Mouse (Mus musculus): ENCODE data around the gene Crbn.

Gene Crbn

DNA sequence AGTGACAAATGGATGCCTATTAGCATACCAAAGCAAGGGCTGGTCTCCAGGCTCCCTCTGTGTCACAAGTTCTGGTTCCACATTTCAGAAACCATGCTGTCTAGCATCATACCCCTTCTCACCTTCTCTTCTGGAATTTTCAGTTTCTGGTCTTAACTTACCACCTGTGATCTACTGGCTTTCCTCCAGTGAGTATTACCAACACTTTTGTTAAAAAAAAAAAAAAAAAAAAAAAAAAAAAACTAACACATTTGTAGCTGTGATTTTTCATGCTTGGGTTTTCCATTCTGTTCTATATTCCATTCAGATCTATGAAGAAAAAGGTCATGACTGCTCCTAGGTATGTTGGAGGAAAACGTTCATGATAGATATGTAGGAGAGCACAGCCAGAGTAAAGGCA, 34.0 kb downstream of the Crbn start:
- DNase-seq (ENCODE audit: low spot score in 2 of 2), result no peak

DNA sequence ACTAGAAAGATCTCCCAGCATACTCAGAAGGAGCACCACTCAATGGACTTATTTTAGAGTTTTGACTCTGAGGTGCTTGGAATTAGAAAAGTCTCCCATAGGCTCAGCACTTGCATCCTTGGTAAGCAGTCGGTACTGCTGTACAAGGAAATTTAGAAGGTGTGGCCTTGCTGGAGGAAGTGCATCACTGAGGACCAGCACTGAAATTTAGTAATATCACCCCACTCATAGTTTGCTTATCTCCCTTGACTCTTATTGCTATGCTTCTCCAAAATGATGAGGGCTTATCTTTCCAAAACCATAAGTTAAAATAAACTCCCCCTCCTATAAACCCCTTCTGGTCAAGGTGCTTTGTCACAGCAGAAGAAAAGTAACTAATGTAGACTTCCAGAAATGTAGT, 38.4 kb downstream of the Crbn start:
- DNase-seq (ENCODE audit: low spot score in 2 of 2), result no peak

DNA sequence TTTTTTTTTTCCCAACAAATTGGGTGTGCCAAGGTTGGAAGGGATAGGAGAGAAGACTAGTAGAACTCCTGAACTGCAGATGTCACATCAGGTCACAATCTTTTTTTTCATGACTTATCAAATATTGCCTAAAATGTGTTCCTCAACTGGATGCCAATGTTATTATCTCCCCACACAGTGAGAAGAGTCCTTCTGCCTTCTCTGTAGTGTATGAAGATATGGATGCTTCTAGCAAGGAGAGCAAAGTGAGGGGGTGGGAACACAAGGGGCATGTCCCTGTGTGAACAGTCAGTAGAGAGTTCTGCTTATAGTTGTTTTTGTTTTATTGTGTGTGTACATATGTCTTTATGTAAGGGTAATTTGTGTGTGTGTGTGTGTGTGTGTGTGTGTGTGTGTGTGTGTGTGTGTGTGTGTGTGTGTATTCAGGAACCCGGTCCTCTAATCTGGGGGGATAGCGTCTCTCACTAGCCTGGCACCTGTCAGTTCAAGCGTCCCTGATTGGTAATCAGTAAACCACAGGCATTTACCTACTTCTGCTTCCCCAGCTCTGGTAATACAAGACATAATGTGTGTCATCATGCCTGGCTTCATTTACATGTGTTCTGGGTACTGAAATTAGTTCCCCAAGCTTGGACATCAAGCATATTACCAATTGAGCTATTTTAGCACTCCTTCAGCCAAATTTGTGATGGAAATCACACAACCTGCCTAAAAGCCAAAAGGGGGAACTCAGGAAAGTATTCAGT, 39.2 kb downstream of the Crbn start:
- no peak for DNase-seq (ENCODE audit: low spot score in 2 of 2)

DNA sequence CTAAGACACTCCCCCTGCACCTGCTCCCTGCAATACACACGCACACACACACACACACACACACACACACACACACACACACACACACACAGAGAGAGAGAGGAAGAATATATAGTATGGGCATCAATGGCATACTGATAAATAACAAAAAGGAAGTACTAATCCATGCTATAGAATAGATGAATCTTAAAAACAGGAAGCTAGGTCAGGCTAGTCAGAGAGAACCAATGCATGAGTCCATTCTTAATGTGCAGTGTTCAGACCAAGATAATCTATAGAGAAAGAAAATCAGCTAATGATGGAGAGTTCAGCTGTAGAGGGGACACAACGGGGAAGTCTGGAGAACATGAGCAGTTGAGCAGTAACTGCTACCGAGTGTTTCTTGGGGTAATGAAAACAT, 41.6 kb downstream of the Crbn start:
- no peak for DNase-seq (ENCODE audit: low spot score in 2 of 2)

DNA sequence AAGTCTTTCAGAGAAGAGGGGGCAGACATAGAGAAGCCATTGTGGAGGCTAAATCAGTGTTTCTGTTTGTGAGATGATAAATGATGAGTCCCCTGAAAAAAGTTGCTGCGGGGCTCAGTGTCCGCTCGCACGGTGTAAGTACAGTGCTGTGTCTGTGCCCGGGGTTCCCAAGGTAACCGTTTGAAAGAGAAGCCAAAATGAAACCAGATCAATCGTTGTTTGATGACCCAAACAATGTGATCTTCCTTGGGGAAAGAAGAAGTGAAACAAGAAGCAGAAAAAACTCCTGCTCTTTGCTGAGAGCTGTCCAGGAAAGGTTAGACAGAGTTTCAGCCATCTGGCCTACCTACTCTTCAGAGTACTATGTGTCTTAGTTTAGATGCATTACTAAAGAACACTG, 49.6 kb downstream of the Crbn start:
- DNase-seq (ENCODE audit: low spot score in 2 of 2), result no peak

DNA sequence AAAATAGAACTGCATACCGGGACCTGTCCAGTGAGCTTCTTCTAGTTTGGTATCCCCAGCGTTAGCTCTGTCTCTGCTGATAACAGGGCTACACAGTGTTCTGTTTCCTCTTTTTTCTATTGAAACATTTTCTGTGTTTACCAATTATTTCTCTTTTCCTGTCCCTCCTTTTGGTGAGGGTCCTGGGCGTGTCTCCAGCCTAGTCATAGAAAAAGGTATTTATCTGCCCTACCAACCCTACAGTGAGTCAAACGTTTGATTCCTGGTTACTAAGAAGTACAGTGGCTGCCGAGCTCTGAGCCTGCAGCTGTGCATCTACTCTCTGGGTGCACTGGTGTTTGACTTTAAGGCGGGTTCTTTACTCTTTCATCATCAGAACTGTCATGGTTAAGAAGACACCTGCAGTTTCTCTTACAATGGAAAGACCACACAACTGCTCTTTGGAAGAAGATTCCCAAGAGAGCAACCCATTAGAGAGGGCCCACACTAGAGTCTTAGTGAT, 50.9 kb downstream of the Crbn start, which contains the start of gene Il5ra:
Gene Il5ra (minus strand): TSS at position 151 of the 502 bp plus-strand sequence.
- DNase-seq (ENCODE audit: low spot score in 2 of 2), result no peak

DNA sequence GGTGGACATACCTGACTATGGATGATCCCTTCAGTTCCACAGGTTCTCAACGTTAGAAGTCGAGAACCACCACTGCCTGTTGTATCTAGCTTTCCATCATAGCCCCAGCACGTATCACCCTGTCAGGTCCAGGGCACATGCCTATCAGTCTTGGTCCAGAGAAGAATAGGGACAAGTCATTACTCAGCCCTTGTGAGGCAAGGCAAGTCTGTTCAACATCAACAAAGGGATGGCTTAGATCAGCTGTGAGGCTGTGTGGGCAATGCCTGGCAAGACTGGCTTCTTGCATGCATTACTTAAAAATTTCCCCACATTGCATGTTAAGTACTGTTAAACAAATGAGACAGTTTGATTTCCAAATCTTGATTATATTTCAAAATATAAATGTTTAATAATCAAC, 52.1 kb downstream of the Crbn start:
- DNase-seq (ENCODE audit: low spot score in 2 of 2), result no peak

DNA sequence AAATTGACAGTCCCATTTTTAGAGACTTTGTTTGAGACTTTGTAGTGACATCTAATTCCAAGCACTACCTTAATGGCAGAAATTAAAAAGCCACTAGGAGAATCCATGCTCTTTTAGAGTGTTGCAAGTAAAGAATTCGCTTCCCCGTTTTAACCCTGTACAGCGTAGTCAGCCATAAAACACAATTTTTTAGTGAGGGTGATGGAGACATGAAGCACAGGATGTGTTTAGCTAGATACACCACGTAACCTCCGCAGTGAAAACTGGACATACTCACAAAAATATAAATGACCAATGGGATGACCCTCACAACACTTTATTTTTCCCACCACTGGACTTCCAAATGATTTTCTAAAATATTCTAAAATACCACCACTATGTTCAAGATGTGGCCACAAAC, 52.6 kb downstream of the Crbn start:
- no peak for DNase-seq (ENCODE audit: low spot score in 2 of 2)

DNA sequence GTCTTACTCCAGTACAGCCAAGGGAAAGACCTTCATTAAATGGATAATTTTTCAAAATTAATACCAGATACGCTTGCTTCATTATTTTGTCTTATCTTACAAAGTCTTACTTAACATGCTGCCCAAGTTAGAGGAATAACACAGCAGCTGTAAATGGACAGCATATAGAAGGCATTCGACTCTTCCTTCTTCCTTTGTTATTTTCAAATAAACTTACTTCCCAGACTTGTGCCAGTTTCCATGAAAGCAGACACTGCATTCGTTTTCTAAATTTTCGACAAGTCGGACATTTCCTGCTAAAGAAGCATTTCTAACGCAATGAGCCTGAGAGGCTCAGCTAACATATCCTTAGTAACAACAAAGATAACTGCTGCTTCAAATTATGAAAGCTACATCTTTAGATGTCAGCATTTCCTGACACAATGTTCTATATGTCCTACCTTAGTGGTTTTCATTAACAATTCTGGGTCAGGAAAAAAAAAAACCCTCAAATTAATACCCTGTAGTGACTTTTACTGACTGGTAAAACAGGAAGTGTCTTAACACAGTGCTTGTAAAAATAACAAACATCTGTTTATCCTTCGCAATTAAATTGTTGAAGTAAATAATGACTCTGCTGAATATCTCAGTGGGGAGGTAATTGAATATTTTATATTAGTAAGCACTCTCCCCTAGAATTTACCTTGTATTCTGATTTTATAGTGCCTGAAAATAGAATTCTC, 54.0 kb downstream of the Crbn start:
- DNase-seq (ENCODE audit: low spot score in 2 of 2), result no peak

DNA sequence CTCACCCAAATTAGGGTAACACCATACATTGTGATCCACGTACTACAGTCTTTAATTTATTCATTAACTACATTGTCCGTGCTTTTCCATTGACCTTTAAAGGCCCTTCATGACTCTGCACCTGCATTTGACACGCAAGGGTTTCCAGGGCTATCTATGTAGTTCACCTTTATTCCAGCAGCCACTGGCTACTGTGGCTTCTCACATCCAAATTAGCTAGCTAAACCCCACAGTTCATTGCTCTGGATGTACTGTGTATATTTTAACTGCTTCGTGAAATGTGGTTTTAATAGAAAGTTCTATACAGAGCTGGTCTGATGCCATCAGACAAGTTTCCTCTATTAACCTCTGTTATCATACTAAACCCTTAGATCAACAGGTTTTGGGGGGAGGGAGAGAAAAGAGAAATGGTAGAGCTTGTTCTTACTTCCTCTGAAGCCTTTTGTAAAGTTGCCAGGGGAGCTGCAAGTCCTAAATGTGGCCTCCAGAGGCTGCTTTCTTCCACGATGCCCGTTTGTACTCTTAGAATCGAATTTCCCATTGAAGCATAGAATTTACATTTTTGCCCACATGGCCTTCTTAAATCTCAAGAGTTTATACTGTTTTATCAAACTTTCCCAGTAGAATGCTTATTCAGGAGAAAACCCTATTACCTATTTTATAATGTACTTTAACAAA, 56.2 kb downstream of the Crbn start:
- no peak for DNase-seq (ENCODE audit: low spot score in 2 of 2)

DNA sequence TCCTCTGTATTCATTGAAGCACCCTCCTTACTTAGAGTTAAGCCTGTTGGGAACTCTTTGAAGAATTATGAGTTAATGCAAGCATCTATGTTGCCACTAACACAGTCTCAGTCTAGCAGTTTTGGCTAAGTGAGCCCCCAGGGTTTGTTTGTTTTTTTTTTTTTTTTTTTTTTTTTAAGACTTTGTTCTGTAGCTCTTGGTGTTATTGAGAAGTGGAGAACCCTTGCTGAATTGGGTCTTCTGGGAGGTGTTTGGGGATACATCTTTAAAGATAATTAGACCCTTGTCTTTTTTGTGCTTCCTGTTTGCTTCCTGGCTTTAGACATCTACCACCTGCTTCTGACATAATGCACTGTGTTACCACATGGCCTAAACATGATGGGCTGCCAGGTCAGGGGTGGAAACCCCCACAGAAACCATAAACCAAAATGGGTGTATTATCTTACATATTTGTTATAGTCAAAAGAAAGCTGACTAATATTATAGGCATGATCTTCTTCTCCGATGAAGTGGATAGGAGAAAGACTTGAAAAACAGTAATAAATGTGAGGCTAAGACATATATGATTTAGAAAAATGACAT, 59.5 kb downstream of the Crbn start:
- DNase-seq (ENCODE audit: low spot score in 2 of 2), result no peak

DNA sequence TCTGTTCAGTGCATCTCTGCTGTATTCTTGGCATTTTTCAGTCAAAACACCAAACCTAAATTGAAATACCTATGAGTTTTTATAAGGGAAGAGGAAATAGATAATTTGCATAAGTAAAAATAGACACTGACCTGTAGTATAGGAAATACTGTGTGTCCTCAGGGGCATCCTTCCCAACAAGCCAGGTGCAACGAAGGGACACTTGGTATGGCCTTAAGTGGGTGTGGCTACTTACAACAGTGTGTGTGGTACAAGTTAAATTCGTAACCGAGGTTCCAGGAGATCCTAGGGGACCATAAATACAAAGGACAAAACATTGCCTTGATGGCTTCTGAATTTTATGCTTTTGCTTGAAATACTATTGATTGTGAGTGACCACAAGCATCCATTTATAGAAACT, 61.6 kb downstream of the Crbn start:
- DNase-seq (ENCODE audit: low spot score in 2 of 2), result no peak

DNA sequence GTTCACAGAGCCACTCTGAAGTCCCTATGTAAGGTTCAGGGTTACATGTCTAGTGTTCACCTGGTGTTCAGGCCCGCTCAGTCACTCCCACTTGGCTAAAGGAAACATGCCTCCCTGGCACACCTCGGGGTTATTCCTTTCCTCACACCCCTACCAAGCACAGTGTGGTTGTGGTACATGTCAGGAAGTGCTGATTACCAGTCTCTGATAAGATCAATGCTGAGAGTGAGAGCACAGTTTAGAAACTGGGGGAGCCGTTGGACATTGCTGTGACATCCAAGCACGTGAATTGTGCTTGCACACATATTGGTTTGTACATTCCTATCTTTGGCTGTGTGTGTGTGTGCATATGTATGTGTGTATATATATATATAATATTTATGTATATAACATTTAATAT, 67.3 kb downstream of the Crbn start:
- DNase-seq (ENCODE audit: low spot score in 2 of 2), result no peak
